Mouse (Mus musculus): ENCODE data around the gene Fbxo28. TPM values are rescaled to one million over a fixed set of nuclear protein-coding genes. Genes with fewer than 3 reads are reported as not detected.

Fbxo28 gene
- polyA plus RNA-seq (2012; rRNA removed; ENCODE audit: low replicate concordance): 18.0 and 19.2 TPM in 2 replicates

GRCm38 (mm10) chr1:182340821-182341781 is at the start of gene Fbxo28:
TSS of gene Fbxo28 (minus strand) at chr1:182341629.

GRCm38 (mm10) chr1:182282091-182283075 is 59.0 kb downstream of the Fbxo28 start, which contains the start of gene Degs1:
TSS of gene Degs1 (minus strand) at chr1:182282804.

Other genes starting within 250 kb of the Fbxo28 start
- gene Srp9, start 216.9 kb downstream of the Fbxo28 start, polyA plus RNA-seq (2012; rRNA removed; ENCODE audit: low replicate concordance): 34.0 and 40.5 TPM in 2 replicates
- gene Vmn1r1, start 177.1 kb downstream of the Fbxo28 start, polyA plus RNA-seq (2012; rRNA removed; ENCODE audit: low replicate concordance): not detected in 2 replicates
- 109 and 207 TPM in 2 replicates for gene Degs1, start 58.8 kb downstream of the Fbxo28 start, polyA plus RNA-seq (2012; rRNA removed; ENCODE audit: low replicate concordance)
- 14.8 and 23.4 TPM in 2 replicates for gene Trp53bp2, start 67.5 kb upstream of the Fbxo28 start, polyA plus RNA-seq (2012; rRNA removed; ENCODE audit: low replicate concordance)
- 77.7 and 100 TPM in 2 replicates for gene Capn2, start 176.0 kb upstream of the Fbxo28 start, polyA plus RNA-seq (2012; rRNA removed; ENCODE audit: low replicate concordance)
- 0.08 TPM in 1 of 2 replicates, not detected in the other for gene Capn8, start 223.4 kb upstream of the Fbxo28 start, polyA plus RNA-seq (2012; rRNA removed; ENCODE audit: low replicate concordance)